In the genomic region with DNA sequence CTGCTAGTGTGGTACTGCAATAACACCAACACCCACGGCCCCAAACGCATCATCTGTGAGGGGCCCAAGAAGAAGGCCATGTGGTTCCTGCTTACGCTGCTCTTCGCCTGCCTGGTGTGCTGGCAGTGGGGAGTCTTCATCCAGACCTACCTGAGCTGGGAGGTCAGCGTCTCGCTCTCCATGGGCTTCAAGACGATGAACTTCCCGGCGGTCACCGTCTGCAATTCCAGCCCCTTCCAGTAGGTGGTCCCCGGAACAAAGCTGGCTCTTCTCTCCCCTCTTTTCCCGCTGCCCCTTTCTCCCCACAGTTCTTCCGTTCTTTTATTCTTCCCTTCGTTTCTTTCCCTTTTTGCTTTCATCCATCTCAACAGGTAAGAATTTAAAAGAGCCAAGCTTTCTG, we compare ENCODE assay signal across 9 mouse cellular contexts. TPM values are rescaled to one million over a fixed set of nuclear protein-coding genes. Genes with fewer than 3 reads are reported as not detected.
DNase-seq lines count a peak whose midpoint lies in the region; ATAC-seq lines count a peak whose summit lies in the region.
"Had no signal": no experiment of that assay in that cellular context is flagged by ENCODE, and none has a peak within 500 bp of the region (broad histone marks: within the 10 kb centered on the region; RNA-seq: fewer than 3 reads in every experiment).

No protein-coding gene starts in this region.

- H3K27me3 ChIP-seq in heart, embryonic 16.5 days (ENCODE audit: control insufficient read depth, insufficient read depth, low read length): peaks cover 5% of the 10 kb centered on the region
- H3K27me3 ChIP-seq in midbrain, embryonic 13.5 days: 0 out of 2 replicates have a peak, but pooled peaks cover 3% of the 10 kb centered on the region

- ATAC-seq in heart, embryonic 16.5 days (replicated peaks; ENCODE audit: extremely low read depth, insufficient read depth, low FRiP score): no peak
- no peak for ATAC-seq in midbrain, embryonic 13.5 days

- peak; percentile 38 for DNase-seq in gastrocnemius, postnatal 10 days
- DNase-seq in gastrocnemius, adult 18-20 months (ENCODE audit: low spot score): no peak
- DNase-seq in NIH3T3 (ENCODE audit: low read depth): peak; percentile 9
- DNase-seq in embryo, embryonic 10.5 days (ENCODE audit: low spot score): peak; percentile 73
- DNase-seq in kidney, postnatal 36 days: peak; percentile 22 to 70
- DNase-seq in thymus, postnatal 4 days: peak; percentile 73

- H3K9me3 ChIP-seq in heart, embryonic 16.5 days (replicated peaks; ENCODE audit: control insufficient read depth, low read length): no peaks in the 10 kb centered on the region
- no peaks in the 10 kb centered on the region for H3K9me3 ChIP-seq in midbrain, embryonic 13.5 days

- no peak overlapping the region for H3K9ac ChIP-seq in heart, embryonic 16.5 days (ENCODE audit: low read length)
- no peak overlapping the region for H3K9ac ChIP-seq in midbrain, embryonic 13.5 days (replicated peaks)

- H3K4me1 ChIP-seq in heart, embryonic 16.5 days (ENCODE audit: control insufficient read depth, insufficient read depth, low read length): peaks cover 14% of the 10 kb centered on the region
- H3K4me1 ChIP-seq in midbrain, embryonic 13.5 days (replicated peaks): peaks cover 4% of the 10 kb centered on the region; the same call in 1 of the 2 replicates

- H3K36me3 ChIP-seq in heart, embryonic 16.5 days (ENCODE audit: control insufficient read depth, insufficient read depth): no peaks in the 10 kb centered on the region
- H3K36me3 ChIP-seq in midbrain, embryonic 13.5 days: no peaks in the 10 kb centered on the region

- H3K4me3 ChIP-seq in heart, embryonic 16.5 days (ENCODE audit: low read length): 0 out of 2 replicates have a peak overlapping the region, but pooled peaks have one; percentile 15
- no peak overlapping the region for H3K4me3 ChIP-seq in midbrain, embryonic 13.5 days (replicated peaks)

- peak overlapping the region; percentile 40 for H3K4me2 ChIP-seq in heart, embryonic 16.5 days (ENCODE audit: low read depth, low read length)
- H3K4me2 ChIP-seq in midbrain, embryonic 13.5 days (replicated peaks): peak overlapping the region; percentile 36

- WGBS in heart, embryonic 16.5 days: 11% methylated on average over 14 of the region's 14 CpGs
- WGBS in midbrain, embryonic 13.5 days: 9% methylated on average over 14 of the region's 14 CpGs

- H3K27ac ChIP-seq in heart, embryonic 16.5 days (ENCODE audit: low read length): no peak overlapping the region
- H3K27ac ChIP-seq in midbrain, embryonic 13.5 days: no peak overlapping the region

RNA-seq across cellular contexts. Expression of a gene that starts 34.5 kb away (rescaled TPM):
- under 1 TPM; 0.12 to 0.16 TPM for total RNA-seq in gastrocnemius, postnatal 10 days (2021)
- total RNA-seq in gastrocnemius, adult 18-20 months (2021): under 1 TPM; 0.21 to 0.62 TPM
- polyA plus RNA-seq in heart, embryonic 16.5 days (2015; fragmentation: Nextera tagmentation; extraction: Ambion mirVana): 0.49 and 0.70 TPM in 2 replicates
- polyA plus RNA-seq in midbrain, embryonic 13.5 days (2015; fragmentation: Nextera tagmentation; extraction: Ambion mirVana): not detected in 2 replicates
- total RNA-seq: left cerebral cortex, postnatal 14 days had no signal
